Mouse (Mus musculus): ENCODE measurements around the gene Cisd1. TPM values are rescaled to one million over a fixed set of nuclear protein-coding genes. Genes with fewer than 3 reads are reported as not detected.

The Cisd1 gene
- total and polyA plus RNA-seq, 3 experiments = 81.8 to 111 (median 100) TPM

GRCm38 (mm10) chr10:71348637-71349280, 4.0 kb upstream of the Cisd1 start:
- Histone ChIP-seq H3K79me2 (replicated peaks; ENCODE audit: control insufficient read depth, extremely low read depth, insufficient read depth, poor library complexity, severe bottlenecking) (peaks cover 2% of the 10 kb centered on the region), H3K27me3 (replicated peaks) (no peaks in the 10 kb centered on the region), H3K9ac (ENCODE audit: insufficient read depth, low read depth) (peak overlapping the region; percentile 63), H3K36me3 (replicated peaks in 1 of 2; ENCODE audit: control insufficient read depth in 1 of 2, insufficient read depth in 1 of 2, low read length in 1 of 2) (peaks cover 6 to 34% of the 10 kb centered on the region in 2 experiments), H3K4me1 (ENCODE audit: control insufficient read depth in 1 of 2, insufficient read depth in 2 of 2) (peaks cover 2 to 44% of the 10 kb centered on the region in 2 experiments; a peak in 2 of 4 replicates), H3K4me2 (ENCODE audit: insufficient read depth, low read depth, poor library complexity, severe bottlenecking) (peak overlapping the region; percentile 77), H3K9me3 (replicated peaks; ENCODE audit: low read length) (no peaks in the 10 kb centered on the region), H3K4me3 (replicated peaks in 1 of 3; ENCODE audit: low read depth in 2 of 3, low read length in 2 of 3, poor library complexity in 1 of 3) (peak overlapping the region; percentile 85 to 96 (median 95)), H3K27ac (ENCODE audit: insufficient read depth, low read depth) (no peak overlapping the region)
- no peak for TF ChIP-seq HCFC1 (IDR thresholded peaks at IDR 0.05; ENCODE audit: low read depth, low read length)
- TF ChIP-seq ETS1 (conservative IDR thresholded peaks at IDR 0.05; ENCODE audit: low read depth, low read length) = no peak
- peak; percentile 60; the same call in 1 of the 2 replicates for TF ChIP-seq MAFK (IDR thresholded peaks at IDR 0.05; ENCODE audit: insufficient replicate concordance, low read length)
- in situ Hi-C loops (cut with MboI; ENCODE audit: low pct_ligation_motif_present, low pct_unique_long_range_greater_than_20kb, low sequenced_read_pairs) = loop anchor here (10.0 kb wide), 1 partner anchor 46 kb away; no protein-coding TSS in a partner anchor
- dilution Hi-C loops (cut with MboI; ENCODE audit: extremely low pct_ligation_motif_present, extremely low pct_unique_long_range_greater_than_20kb, low sequenced_read_pairs) = no loop called here
- DNase-seq (ENCODE audit: extremely low read depth) = no peak

GRCm38 (mm10) chr10:71347964-71348636, 3.3 kb upstream of the Cisd1 start:
- TF ChIP-seq ZC3H11A (IDR thresholded peaks at IDR 0.05; ENCODE audit: low read depth, low read length) (no peak), RAD21 (IDR thresholded peaks at IDR 0.05; ENCODE audit: low read depth, low read length) (no peak), POLR2AphosphoS2 (IDR thresholded peaks at IDR 0.05; ENCODE audit: low read depth, low read length) (no peak), HCFC1 (IDR thresholded peaks at IDR 0.05; ENCODE audit: low read depth, low read length) (no peak), MXI1 (IDR thresholded peaks at IDR 0.05; ENCODE audit: low read depth, low read length) (peak; percentile 54; the same call in 1 of the 2 replicates), ZKSCAN1 (IDR thresholded peaks at IDR 0.05; ENCODE audit: borderline replicate concordance, low read depth, low read length) (no peak), MEF2A (IDR thresholded peaks at IDR 0.05; ENCODE audit: borderline replicate concordance, low read depth, low read length) (no peak), RCOR1 (conservative IDR thresholded peaks at IDR 0.05; ENCODE audit: low read depth, low read length) (no peak), BHLHE40 (IDR thresholded peaks at IDR 0.05; ENCODE audit: low read depth, low read length) (0 out of 2 replicates have a peak, but pooled peaks have one; percentile 9), TBP (conservative IDR thresholded peaks at IDR 0.05; ENCODE audit: low read depth, low read length) (no peak), SIN3A (IDR thresholded peaks at IDR 0.05; ENCODE audit: low read length) (no peak), NRF1 (IDR thresholded peaks at IDR 0.05; ENCODE audit: low read depth, low read length) (no peak), JUND (conservative IDR thresholded peaks at IDR 0.05; ENCODE audit: low read depth, low read length) (no peak), UBTF (IDR thresholded peaks at IDR 0.05; ENCODE audit: low read depth, low read length) (peak; percentile 84; the same call in 1 of the 2 replicates), MAX (IDR thresholded peaks at IDR 0.05; ENCODE audit: low read length) (0 out of 2 replicates have a peak, but pooled peaks have one; percentile 34), CHD2 (IDR thresholded peaks at IDR 0.05; ENCODE audit: low read length) (no peak)
- H3K36me3 ChIP-seq (replicated peaks in 1 of 2; ENCODE audit: control insufficient read depth in 1 of 2, insufficient read depth in 1 of 2, low read length in 1 of 2) = peaks cover 6 to 31% of the 10 kb centered on the region in 2 experiments
- H3K9ac ChIP-seq (ENCODE audit: insufficient read depth, low read depth) = peak overlapping the region; percentile 63
- peaks cover 2 to 50% of the 10 kb centered on the region in 2 experiments; a peak in 2 of 4 replicates for H3K4me1 ChIP-seq (ENCODE audit: control insufficient read depth in 1 of 2, insufficient read depth in 2 of 2)
- H3K4me2 ChIP-seq (ENCODE audit: insufficient read depth, low read depth, poor library complexity, severe bottlenecking) = peak overlapping the region; percentile 77; the same call in 1 of the 2 replicates
- dilution Hi-C loops (cut with MboI; ENCODE audit: extremely low pct_ligation_motif_present, extremely low pct_unique_long_range_greater_than_20kb, low sequenced_read_pairs) (no loop called here), in situ Hi-C loops (cut with MboI; ENCODE audit: low pct_ligation_motif_present, low pct_unique_long_range_greater_than_20kb, low sequenced_read_pairs) (loop anchor here (10.0 kb wide), 1 partner anchor 47 kb away; no protein-coding TSS in a partner anchor)
- H3K27ac ChIP-seq (ENCODE audit: insufficient read depth, low read depth) = peak overlapping the region; percentile 25
- DNase-seq (ENCODE audit: extremely low read depth) = peak; percentile 30
- H3K27me3 ChIP-seq (replicated peaks) = no peaks in the 10 kb centered on the region
- peak overlapping the region; percentile 85 to 96 (median 95) for H3K4me3 ChIP-seq (replicated peaks in 1 of 3; ENCODE audit: low read depth in 2 of 3, low read length in 2 of 3, poor library complexity in 1 of 3)
- H3K9me3 ChIP-seq (replicated peaks; ENCODE audit: low read length) = no peaks in the 10 kb centered on the region
- H3K79me2 ChIP-seq (replicated peaks; ENCODE audit: control insufficient read depth, extremely low read depth, insufficient read depth, poor library complexity, severe bottlenecking) = peaks cover 7% of the 10 kb centered on the region

All from CH12.LX (cell line).